Mouse (Mus musculus) gastrocnemius, adult 2 months (tissue): Measurements from ENCODE around the gene Eno3. TPM values are rescaled to one million over a fixed set of nuclear protein-coding genes. Genes with fewer than 3 reads are reported as not detected.

Experiments
- DNase-seq: peaks from one replicate; pipeline ENCODE4 v3.0.0; 2022
- H3K27ac ChIP-seq: fragments of 200-600 bp; 2 replicates; pipeline ENCODE4 v1.8.1; 2022; ENCODE audit warnings: mild to moderate bottlenecking
- H3K4me3 ChIP-seq: fragments of 200-600 bp; 2 replicates; pipeline ENCODE4 v1.8.1; 2022; ENCODE audit warnings: mild to moderate bottlenecking, moderate library complexity
- CTCF ChIP-seq: fragments of 200-600 bp; IDR thresholded peaks from 2 replicates; pipeline ENCODE4 v1.8.1; 2022; ENCODE audit warnings: antibody characterized with exemption, mild to moderate bottlenecking, moderate library complexity
- intact Hi-C: fragments of 180-260 bp; cut with DNase I; formaldehyde crosslinking; loops from one replicate; pipeline ENCODE4 v1.15.1; 2025
- microRNA-seq: library from miRNA; unstranded; fragments of <30 nt; microRNA quantifications from one replicate; pipeline ENCODE4 v1.2.0, GENCODE M21; 2021
- total RNA-seq, 2 experiments: library from RNA; stranded (reverse); gene quantifications; 2 replicates each; pipeline ENCODE4 v1.2.3; 2021

The Eno3 gene
- total RNA-seq, 2 experiments from 2014 or later, result 7,153 to 7,488 TPM

DNA sequence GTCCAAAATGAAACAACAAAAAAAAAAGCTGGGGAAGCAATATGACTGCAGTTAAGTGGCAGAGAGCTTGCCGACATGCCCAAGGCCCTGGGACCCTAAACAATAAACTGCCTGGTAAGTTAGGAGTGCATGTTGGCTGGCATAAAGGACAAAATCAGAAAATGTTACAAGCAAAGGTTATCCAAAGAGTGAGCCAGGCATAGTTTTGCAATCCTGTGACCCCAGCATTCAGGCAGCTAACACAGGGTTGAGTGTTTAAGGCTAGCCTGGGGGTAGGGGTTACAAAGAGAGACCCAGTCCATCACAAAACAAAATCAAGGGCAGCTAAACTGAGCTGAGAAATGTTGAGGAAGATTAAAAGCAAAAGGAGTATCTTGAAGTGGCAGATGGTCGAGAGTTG lies 42.0 kb downstream of the Eno3 start:
- Histone ChIP-seq H3K27ac (peak overlapping the region; percentile 100), H3K4me3 (peak overlapping the region; percentile 75)
- no peak for TF ChIP-seq CTCF
- no peak for DNase-seq
- intact Hi-C loops, result loop anchor here (2.0 kb wide), 1 partner anchor 50 kb away; no protein-coding TSS in a partner anchor

DNA sequence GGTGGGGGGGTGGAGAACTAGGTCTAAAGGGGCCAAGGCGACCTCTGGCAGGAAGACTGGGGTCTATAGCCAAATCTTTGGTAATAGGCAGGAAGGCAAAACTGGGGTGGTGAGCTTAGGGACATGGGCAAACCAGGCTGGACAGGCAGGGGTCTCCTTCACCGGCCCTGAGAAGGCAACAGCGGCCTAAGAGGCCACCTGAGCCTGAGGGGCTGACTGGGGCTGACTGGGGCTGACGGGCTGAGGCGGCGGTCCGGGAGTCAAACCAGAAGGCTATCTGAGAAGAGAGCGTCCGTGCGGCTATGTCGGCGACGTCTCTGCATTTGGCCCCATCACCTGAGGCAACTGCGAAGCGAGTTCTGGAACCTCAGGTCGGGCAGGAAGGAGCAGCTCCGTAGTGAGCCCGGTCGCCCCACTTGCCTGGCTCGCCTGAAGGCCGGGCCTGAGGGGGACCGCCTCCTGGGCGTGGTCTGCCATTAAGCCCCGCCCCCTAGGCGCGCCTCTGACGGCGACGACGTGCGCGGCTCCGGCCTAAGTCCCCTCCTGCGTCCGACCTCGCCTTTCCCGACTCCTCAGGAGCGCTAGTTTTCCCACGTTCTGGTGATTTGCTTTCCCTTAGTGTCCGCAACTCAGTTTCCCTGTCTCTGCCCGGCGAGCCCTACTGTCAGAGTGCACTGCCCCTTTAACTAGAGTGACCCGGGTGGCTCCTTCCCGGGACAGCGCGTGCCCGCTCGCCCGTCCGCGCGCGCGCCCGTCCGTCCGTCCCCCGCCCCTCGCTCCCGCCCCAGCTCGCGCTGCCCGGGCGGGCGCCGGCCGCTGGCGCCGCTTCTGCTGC lies 42.9 kb downstream of the Eno3 start, which contains the start of the genes Inca1 and Kif1c:
Inca1 (minus strand) TSS at position 434 of the 835 bp plus-strand sequence.
Kif1c (plus strand) TSS at position 827 of the 835 bp plus-strand sequence.
- peak; percentile 97 for DNase-seq
- intact Hi-C loops, result loop anchor here (2.0 kb wide), 3 partner anchors 13 to 51 kb away; partner anchors contain the start of gene Pfn1
- Histone ChIP-seq H3K4me3 (peak within 1 kb of the TSS; percentile 75), H3K27ac (peak within 1 kb of the TSS; percentile 100)
- no peak for TF ChIP-seq CTCF

DNA sequence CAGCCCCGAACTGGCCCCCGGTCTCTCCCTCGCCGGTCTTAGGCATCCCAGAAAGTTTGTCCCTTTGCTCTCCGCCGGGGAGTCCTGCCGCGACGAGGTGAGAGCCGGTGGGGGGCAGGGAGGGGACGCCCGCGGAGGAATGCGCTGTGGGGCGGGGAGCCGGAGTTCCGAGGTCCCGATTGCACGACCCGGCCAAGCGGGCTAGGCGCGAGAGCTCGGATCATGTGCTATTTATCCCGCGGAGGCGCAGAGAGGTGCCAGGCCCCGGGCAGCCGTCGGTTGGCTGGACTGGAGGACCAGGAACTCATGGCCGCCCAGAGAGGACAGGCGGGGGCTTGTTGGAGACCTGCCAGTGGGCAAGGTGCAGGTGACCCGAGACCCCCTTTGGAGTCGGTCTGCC lies 43.6 kb downstream of the Eno3 start:
- Histone ChIP-seq H3K27ac (peak overlapping the region; percentile 100), H3K4me3 (peak overlapping the region; percentile 75)
- intact Hi-C loops, result loop anchor here (2.0 kb wide), 2 partner anchors 14 to 46 kb away; partner anchors contain the start of gene Pfn1
- no peak for TF ChIP-seq CTCF
- peak; percentile 96 for DNase-seq

GRCm38 (mm10) chr11:70701221-70701955 lies 44.4 kb downstream of the Eno3 start:
- intact Hi-C loops, result loop anchor here (2.0 kb wide), 2 partner anchors 15 to 47 kb away; partner anchors contain the start of gene Pfn1
- TF ChIP-seq CTCF, result no peak
- DNase-seq, result no peak
- peak overlapping the region; percentile 75 for H3K4me3 ChIP-seq
- peak overlapping the region; percentile 100 for H3K27ac ChIP-seq

DNA sequence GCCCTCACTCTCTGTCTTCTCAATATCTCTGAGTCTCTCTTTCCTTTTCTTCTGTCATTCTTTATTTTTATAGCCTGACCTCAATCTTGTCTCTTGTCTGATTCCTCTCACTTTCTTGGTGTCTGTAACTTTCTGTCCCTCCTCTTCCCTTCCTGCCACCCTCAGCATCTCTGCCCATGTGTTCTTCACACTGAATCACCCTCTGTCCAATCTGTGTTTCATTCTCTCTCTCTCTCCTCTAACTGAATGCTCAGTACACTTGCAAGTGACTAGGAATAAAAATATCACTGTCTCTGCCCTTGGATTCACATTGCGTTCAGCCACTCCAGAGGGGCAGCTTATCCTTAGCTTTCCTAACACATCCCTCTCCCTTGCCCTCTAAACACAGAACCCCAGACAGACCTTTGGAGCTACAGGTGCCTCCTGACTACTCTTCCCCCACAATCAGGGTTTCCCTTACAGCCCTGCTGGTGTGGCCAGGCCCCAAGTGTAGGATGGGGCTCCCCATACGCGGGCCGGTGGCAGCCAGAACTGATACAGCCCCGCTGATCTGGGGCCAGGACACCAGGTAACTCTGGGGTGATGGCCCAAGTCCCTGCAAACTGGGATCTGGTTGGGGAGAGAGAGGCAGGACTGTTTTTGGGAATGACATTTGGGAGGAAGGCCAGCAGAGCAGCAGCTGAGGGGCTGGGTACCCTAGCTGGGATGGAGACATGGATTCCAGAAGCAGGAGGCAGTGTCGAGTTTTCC lies 45.2 kb downstream of the Eno3 start:
- no peak for TF ChIP-seq CTCF
- DNase-seq, result peak; percentile 67
- intact Hi-C loops, result loop anchor here (2.0 kb wide), 2 partner anchors 15 to 47 kb away; partner anchors contain the start of gene Pfn1
- Histone ChIP-seq H3K27ac (peak overlapping the region; percentile 100), H3K4me3 (peak overlapping the region; percentile 75)

- peak; percentile 96 for DNase-seq
- peak overlapping the region; percentile 100 for H3K27ac ChIP-seq
- peak overlapping the region; percentile 75 for H3K4me3 ChIP-seq
- no peak for TF ChIP-seq CTCF
- intact Hi-C loops, result no loop called here
These were observed 45.8 kb downstream of the Eno3 start for GRCm38 (mm10) chr11:70702781-70703180.

DNA sequence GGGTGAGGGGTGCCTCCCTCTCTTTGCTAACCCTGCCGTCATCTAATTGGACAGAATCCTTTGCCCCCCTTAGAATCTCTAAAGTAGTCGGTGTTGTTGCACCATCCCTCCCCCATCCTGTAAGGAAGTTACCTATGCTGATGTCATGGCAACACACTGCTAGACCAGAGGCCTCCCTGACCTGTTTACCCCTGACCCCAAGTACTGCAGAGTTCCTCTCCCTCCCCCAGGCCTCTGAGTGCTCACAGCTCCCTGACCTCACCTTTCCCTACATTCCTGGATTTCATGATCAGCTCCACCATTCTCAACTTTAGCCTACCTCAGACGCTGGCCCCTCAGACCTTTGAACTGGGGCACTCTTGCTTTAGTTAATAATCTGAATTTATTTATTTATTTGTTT lies 49.1 kb downstream of the Eno3 start:
- intact Hi-C loops, result no loop called here
- Histone ChIP-seq H3K4me3 (no peak overlapping the region), H3K27ac (peak overlapping the region; percentile 43; the same call in 1 of the 2 replicates)
- no peak for DNase-seq
- TF ChIP-seq CTCF, result no peak

GRCm38 (mm10) chr11:70711026-70711425 lies 54.0 kb downstream of the Eno3 start:
- intact Hi-C loops, result no loop called here
- peak; percentile 10 for DNase-seq
- H3K27ac ChIP-seq, result no peak overlapping the region
- TF ChIP-seq CTCF, result no peak
- no peak overlapping the region for H3K4me3 ChIP-seq

Small RNA genes lying within 50 kb of the gene (microRNA-seq; reads per million reads assigned to microRNA genes)
- gene Mir6925, result not detected

Other genes with a start within 250 kb of the Eno3 start
- gene Pelp1, start 247.2 kb upstream of the Eno3 start, total RNA-seq, result 10 to 100 TPM; 18.5 to 18.7 TPM
- 1 to 10 TPM; 8.3 to 8.4 TPM for gene Arrb2, start 224.6 kb upstream of the Eno3 start, total RNA-seq
- 1 to 10 TPM; 4.9 to 6.4 TPM for gene Med11, start 205.3 kb upstream of the Eno3 start, total RNA-seq
- gene Zmynd15, start 197.8 kb upstream of the Eno3 start, total RNA-seq, result under 1 TPM in 1 of 2 experiments, not detected in 1; 0.75 TPM
- gene Cxcl16, start 197.2 kb upstream of the Eno3 start, total RNA-seq, result 1 to 10 TPM; 1.2 to 1.4 TPM
- gene Tm4sf5, start 152.0 kb upstream of the Eno3 start, total RNA-seq, result not detected
- gene Vmo1, start 142.6 kb upstream of the Eno3 start, total RNA-seq, result not detected
- not detected for gene Gltpd2, start 138.0 kb upstream of the Eno3 start, total RNA-seq
- gene Psmb6, start 131.8 kb upstream of the Eno3 start, total RNA-seq, result 100 to 1,000 TPM; 229 to 241 TPM
- gene Gm40193, start 124.3 kb upstream of the Eno3 start, total RNA-seq, result not detected
- gene Pld2, start 117.1 kb upstream of the Eno3 start, total RNA-seq, result 10 to 100 TPM; 15.8 to 18.2 TPM
- gene Mink1, start 94.3 kb upstream of the Eno3 start, total RNA-seq, result 10 to 100 TPM; 33.7 to 34.7 TPM
- gene 4930544D05Rik, start 41.4 kb upstream of the Eno3 start, total RNA-seq, result not detected
- 10 to 100 TPM; 11.0 to 18.4 TPM for gene Chrne, start 38.0 kb upstream of the Eno3 start, total RNA-seq
- not detected for gene Gp1ba, start 18.1 kb upstream of the Eno3 start, total RNA-seq
- gene Rnf167, start 10.0 kb upstream of the Eno3 start, total RNA-seq, result 10 to 100 TPM; 35.0 to 38.4 TPM
- gene Slc25a11, start 9.7 kb upstream of the Eno3 start, total RNA-seq, result 100 to 1,000 TPM; 264 to 408 TPM
- gene Pfn1, start 2.6 kb upstream of the Eno3 start, total RNA-seq, result 100 to 1,000 TPM; 252 to 257 TPM
- gene Spag7, start 12.2 kb downstream of the Eno3 start, total RNA-seq, result 10 to 100 TPM; 86.3 to 86.4 TPM
- gene Camta2, start 30.9 kb downstream of the Eno3 start, total RNA-seq, result 10 to 100 TPM; 39.6 to 44.9 TPM
- 1 to 10 TPM; 3.8 to 5.7 TPM for gene Inca1, start 43.0 kb downstream of the Eno3 start, total RNA-seq
- gene Kif1c, start 43.3 kb downstream of the Eno3 start, total RNA-seq, result 100 to 1,000 TPM; 579 to 631 TPM
- 10 to 100 TPM; 10.7 to 10.8 TPM for gene Zfp3, start 107.0 kb downstream of the Eno3 start, total RNA-seq
- not detected for gene Scimp, start 155.4 kb downstream of the Eno3 start, total RNA-seq
- gene Rabep1, start 187.6 kb downstream of the Eno3 start, total RNA-seq, result 10 to 100 TPM; 37.2 to 37.8 TPM